Mouse (Mus musculus): ENCODE measurements around the gene Sdf2l1. TPM values are rescaled to one million over a fixed set of nuclear protein-coding genes. Genes with fewer than 3 reads are reported as not detected.
A peak's percentile ranks its signal among the peaks of the same experiment; 100 is the strongest.

Sdf2l1 gene
- polyA plus RNA-seq, 1 experiment, result 17.3 TPM

DNA sequence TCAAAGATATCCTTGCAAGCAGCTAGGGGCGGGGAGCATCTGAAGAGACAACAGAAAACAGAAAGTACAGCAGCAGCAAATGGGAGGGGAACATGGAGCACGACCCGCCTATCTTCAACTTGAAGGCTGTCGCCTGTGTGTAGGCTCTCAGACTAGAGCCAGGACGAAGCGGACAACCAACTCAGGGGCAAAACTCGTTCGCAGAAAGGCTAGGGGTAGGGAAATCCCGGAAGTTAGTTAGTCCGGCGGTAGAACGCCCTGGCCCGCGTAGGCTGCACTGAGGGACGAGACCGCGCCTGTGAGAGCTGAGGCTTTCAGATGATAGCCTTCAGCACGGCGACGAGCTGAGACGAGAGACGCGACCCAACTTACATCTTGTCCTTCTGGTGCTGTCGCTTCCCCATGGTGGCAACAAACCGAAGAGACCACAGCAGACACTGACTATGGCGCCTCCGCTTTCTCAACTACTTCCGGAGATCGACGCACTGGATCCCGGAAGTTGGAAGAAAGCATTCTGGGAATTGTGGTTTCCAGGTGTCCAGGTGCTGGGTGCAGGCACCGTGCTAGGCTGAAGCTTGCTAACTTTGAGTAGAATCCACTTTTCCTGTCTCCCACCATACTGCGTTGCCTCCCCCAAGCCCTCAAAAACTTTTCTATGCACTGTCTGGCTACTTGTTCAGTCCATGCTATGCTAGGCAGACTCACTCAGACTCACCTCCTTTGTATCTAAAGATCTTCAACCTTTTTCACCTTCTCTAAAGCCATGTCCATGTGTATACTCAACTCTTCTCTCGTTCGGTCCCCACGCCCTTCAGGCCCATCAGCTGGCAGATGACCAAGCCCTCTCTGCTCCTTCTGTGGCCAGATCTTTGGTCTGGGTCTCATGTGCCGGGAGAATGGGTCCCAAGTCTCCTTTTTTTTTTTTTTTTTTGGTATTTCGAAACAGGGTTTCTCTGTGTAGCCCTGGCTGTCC is 21.1 kb downstream of the Sdf2l1 start, which contains the start of gene Ppil2:
Ppil2 (minus strand) TSS at position 487 of the 973 bp plus-strand sequence.
- H3K79me2 ChIP-seq (ENCODE audit: control insufficient read depth, insufficient read depth), result peaks cover 17% of the 10 kb centered on the region
- H3K27me3 ChIP-seq (ENCODE audit: control insufficient read depth, insufficient read depth, insufficient read length), result no peaks in the 10 kb centered on the region
- peak within 1 kb of the TSS; percentile 65 for H3K4me3 ChIP-seq
- peak within 1 kb of the TSS; percentile 5 for H3ac ChIP-seq (ENCODE audit: control insufficient read depth, insufficient read length)
- peak within 1 kb of the TSS; percentile 97 for H3K4me2 ChIP-seq (ENCODE audit: low read depth)
- H3K36me3 ChIP-seq (ENCODE audit: control insufficient read depth, insufficient read depth), result peaks cover 12% of the 10 kb centered on the region
- TF ChIP-seq MAX (IDR thresholded peaks at IDR 0.05; ENCODE audit: low read depth), result no peak
- TF ChIP-seq MYOG (IDR thresholded peaks at IDR 0.05; ENCODE audit: control insufficient read depth in 1 of 3, insufficient read depth in 1 of 3, insufficient read length in 2 of 3, low read depth in 2 of 3), result no peak
- peak; percentile 83 for TF ChIP-seq POLR2A (IDR thresholded peaks at IDR 0.05; ENCODE audit: insufficient read length, low read depth)
- TF ChIP-seq TCF12 (IDR thresholded peaks at IDR 0.05; ENCODE audit: insufficient read depth, poor library complexity, severe bottlenecking), result no peak
- no peak for TF ChIP-seq SRF (IDR thresholded peaks at IDR 0.05; ENCODE audit: control insufficient read depth, insufficient read length, low read depth)
- no peak for TF ChIP-seq E2F4 (IDR thresholded peaks at IDR 0.05; ENCODE audit: insufficient read depth)
- no peak for TF ChIP-seq TCF3 (IDR thresholded peaks at IDR 0.05; ENCODE audit: insufficient read length, low read depth)
- TF ChIP-seq USF1 (IDR thresholded peaks at IDR 0.05; ENCODE audit: low read depth), result no peak
- no peak for TF ChIP-seq MYOD1 (IDR thresholded peaks at IDR 0.05; ENCODE audit: control insufficient read depth in 1 of 3, insufficient read length in 2 of 3, low read depth in 2 of 3)
- TF ChIP-seq CEBPB (IDR thresholded peaks at IDR 0.05; ENCODE audit: insufficient read depth, poor library complexity, severe bottlenecking), result no peak
- peak; percentile 91 for TF ChIP-seq POLR2AphosphoS2 (IDR thresholded peaks at IDR 0.05; ENCODE audit: insufficient read length, low read depth)

DNA sequence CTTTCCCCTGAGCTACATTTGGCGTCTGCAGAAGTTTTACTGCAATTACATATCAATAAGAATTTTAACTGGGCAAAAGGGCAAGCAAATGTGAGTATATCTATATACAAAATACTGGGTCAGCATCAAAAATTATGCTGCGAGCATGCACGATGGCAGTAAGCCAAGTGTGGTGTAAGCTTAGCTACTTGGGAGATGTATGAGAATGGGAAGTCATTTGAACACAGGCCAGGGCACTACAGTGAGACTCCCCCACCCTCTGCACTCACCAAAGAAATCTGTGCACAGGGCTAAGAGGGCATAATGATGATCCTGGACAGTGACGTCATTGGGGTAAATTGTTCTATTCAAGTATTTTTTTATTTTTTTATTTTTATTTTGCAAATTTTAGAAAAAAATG is 27.6 kb downstream of the Sdf2l1 start:
- TF ChIP-seq REST (IDR thresholded peaks at IDR 0.05; ENCODE audit: insufficient read depth, insufficient read length) (no peak), SRF (IDR thresholded peaks at IDR 0.05; ENCODE audit: control insufficient read depth, insufficient read length, low read depth) (no peak), CEBPB (IDR thresholded peaks at IDR 0.05; ENCODE audit: insufficient read depth, poor library complexity, severe bottlenecking) (no peak)
- H3K36me3 ChIP-seq (ENCODE audit: control insufficient read depth, insufficient read depth), result peaks cover 22% of the 10 kb centered on the region
- no peak overlapping the region for H3ac ChIP-seq (ENCODE audit: control insufficient read depth, insufficient read length)
- no peak overlapping the region for H3K4me2 ChIP-seq (ENCODE audit: low read depth)
- peaks cover 9% of the 10 kb centered on the region for H3K79me2 ChIP-seq (ENCODE audit: control insufficient read depth, insufficient read depth)
- H3K27me3 ChIP-seq (ENCODE audit: control insufficient read depth, insufficient read depth, insufficient read length), result no peaks in the 10 kb centered on the region
- H3K4me3 ChIP-seq, result no peak overlapping the region

DNA sequence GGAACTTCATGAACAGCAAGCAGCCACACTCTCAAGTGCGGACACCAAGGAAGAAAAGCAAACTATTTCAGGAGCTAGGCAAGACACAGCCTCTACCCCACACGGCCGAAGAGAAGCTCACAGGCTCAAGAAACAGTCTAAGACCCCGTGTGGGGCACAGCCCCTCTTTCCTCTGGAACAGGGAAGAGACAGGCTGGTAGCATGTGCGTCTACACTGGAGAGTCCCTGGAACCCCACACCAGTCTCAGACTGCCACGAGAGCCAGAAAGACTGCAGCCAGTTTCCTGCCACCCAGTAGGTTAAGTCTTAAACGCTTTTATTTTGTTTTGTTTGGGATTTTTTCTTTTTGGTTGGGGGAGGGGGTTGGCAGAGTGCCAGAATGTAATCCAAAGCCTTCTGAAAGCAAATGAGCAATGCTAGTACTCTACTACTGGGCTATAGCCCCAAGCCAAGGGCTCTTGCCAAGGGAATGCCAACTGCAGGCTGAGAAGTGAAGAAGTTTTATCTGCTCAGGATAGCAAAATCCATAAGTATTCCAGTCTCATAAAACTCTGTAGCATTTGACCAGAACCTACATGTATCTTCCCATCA is 29.5 kb downstream of the Sdf2l1 start:
- Histone ChIP-seq H3ac (ENCODE audit: control insufficient read depth, insufficient read length) (no peak overlapping the region), H3K4me3 (no peak overlapping the region), H3K4me2 (ENCODE audit: low read depth) (no peak overlapping the region), H3K36me3 (ENCODE audit: control insufficient read depth, insufficient read depth) (peaks cover 29% of the 10 kb centered on the region), H3K79me2 (ENCODE audit: control insufficient read depth, insufficient read depth) (no peaks in the 10 kb centered on the region), H3K27me3 (ENCODE audit: control insufficient read depth, insufficient read depth, insufficient read length) (no peaks in the 10 kb centered on the region)
- no peak for TF ChIP-seq SRF (IDR thresholded peaks at IDR 0.05; ENCODE audit: control insufficient read depth, insufficient read length, low read depth)
- no peak for TF ChIP-seq USF1 (IDR thresholded peaks at IDR 0.05; ENCODE audit: low read depth)
- no peak for TF ChIP-seq POLR2AphosphoS2 (IDR thresholded peaks at IDR 0.05; ENCODE audit: insufficient read length, low read depth)
- no peak for TF ChIP-seq REST (IDR thresholded peaks at IDR 0.05; ENCODE audit: insufficient read depth, insufficient read length)
- TF ChIP-seq MYOG (IDR thresholded peaks at IDR 0.05; ENCODE audit: control insufficient read depth in 1 of 3, insufficient read depth in 1 of 3, insufficient read length in 2 of 3, low read depth in 2 of 3), result no peak
- no peak for TF ChIP-seq TCF3 (IDR thresholded peaks at IDR 0.05; ENCODE audit: insufficient read length, low read depth)
- TF ChIP-seq CEBPB (IDR thresholded peaks at IDR 0.05; ENCODE audit: insufficient read depth, poor library complexity, severe bottlenecking), result no peak
- no peak for TF ChIP-seq MAX (IDR thresholded peaks at IDR 0.05; ENCODE audit: low read depth)

DNA sequence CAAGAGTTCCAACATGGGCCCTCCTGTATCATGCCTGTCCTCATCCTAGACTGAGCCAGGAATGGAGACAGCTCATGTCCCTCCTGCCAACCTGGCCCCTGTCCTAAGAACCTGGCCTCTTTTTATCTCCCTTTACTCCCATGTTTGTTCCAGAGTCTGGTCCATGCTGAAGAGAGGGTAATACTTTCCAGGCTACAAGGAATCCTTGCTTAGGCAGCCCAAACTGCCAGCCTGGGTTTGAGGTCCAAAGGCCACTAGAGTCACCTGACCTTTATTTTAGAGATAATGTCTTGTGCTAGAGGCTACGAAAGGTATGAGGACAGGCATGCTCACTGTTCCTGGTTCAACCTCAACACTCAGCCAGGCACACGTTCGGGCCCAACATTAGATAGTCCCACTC is 35.2 kb downstream of the Sdf2l1 start:
- Histone ChIP-seq H3K36me3 (ENCODE audit: control insufficient read depth, insufficient read depth) (peaks cover 43% of the 10 kb centered on the region), H3K4me3 (no peak overlapping the region), H3K27me3 (ENCODE audit: control insufficient read depth, insufficient read depth, insufficient read length) (no peaks in the 10 kb centered on the region), H3ac (ENCODE audit: control insufficient read depth, insufficient read length) (no peak overlapping the region), H3K79me2 (ENCODE audit: control insufficient read depth, insufficient read depth) (no peaks in the 10 kb centered on the region), H3K4me2 (ENCODE audit: low read depth) (no peak overlapping the region)
- TF ChIP-seq TCF12 (IDR thresholded peaks at IDR 0.05; ENCODE audit: insufficient read depth, poor library complexity, severe bottlenecking) (no peak), SRF (IDR thresholded peaks at IDR 0.05; ENCODE audit: control insufficient read depth, insufficient read length, low read depth) (no peak), TCF3 (IDR thresholded peaks at IDR 0.05; ENCODE audit: insufficient read length, low read depth) (no peak), REST (IDR thresholded peaks at IDR 0.05; ENCODE audit: insufficient read depth, insufficient read length) (no peak)

DNA sequence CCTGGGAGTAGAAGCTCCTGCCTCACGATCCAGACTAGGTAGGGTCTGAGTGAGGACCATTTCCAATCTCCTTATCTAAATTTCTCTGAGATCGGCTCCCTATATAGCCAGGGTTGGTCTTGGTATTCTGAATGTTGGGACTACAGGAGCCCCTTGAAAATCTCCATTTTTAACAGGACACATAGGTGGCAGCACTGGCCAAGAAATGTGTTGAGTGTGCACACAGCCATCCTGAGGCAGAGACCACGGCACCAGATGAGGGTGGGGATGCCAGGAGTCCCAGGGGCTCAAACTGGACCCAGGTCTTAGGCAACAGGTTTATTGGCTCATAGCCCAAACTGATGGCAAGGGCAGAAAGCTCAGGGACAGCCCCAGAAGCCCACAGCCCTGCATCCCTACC is 43.8 kb downstream of the Sdf2l1 start:
- Histone ChIP-seq H3ac (ENCODE audit: control insufficient read depth, insufficient read length) (no peak overlapping the region), H3K4me2 (ENCODE audit: low read depth) (no peak overlapping the region), H3K79me2 (ENCODE audit: control insufficient read depth, insufficient read depth) (no peaks in the 10 kb centered on the region), H3K36me3 (ENCODE audit: control insufficient read depth, insufficient read depth) (peaks cover 23% of the 10 kb centered on the region), H3K4me3 (no peak overlapping the region), H3K27me3 (ENCODE audit: control insufficient read depth, insufficient read depth, insufficient read length) (no peaks in the 10 kb centered on the region)
- no peak for TF ChIP-seq TCF12 (IDR thresholded peaks at IDR 0.05; ENCODE audit: insufficient read depth, poor library complexity, severe bottlenecking)
